Mouse (Mus musculus): ENCODE measurements around the gene Fut2.

The Fut2 gene

DNA sequence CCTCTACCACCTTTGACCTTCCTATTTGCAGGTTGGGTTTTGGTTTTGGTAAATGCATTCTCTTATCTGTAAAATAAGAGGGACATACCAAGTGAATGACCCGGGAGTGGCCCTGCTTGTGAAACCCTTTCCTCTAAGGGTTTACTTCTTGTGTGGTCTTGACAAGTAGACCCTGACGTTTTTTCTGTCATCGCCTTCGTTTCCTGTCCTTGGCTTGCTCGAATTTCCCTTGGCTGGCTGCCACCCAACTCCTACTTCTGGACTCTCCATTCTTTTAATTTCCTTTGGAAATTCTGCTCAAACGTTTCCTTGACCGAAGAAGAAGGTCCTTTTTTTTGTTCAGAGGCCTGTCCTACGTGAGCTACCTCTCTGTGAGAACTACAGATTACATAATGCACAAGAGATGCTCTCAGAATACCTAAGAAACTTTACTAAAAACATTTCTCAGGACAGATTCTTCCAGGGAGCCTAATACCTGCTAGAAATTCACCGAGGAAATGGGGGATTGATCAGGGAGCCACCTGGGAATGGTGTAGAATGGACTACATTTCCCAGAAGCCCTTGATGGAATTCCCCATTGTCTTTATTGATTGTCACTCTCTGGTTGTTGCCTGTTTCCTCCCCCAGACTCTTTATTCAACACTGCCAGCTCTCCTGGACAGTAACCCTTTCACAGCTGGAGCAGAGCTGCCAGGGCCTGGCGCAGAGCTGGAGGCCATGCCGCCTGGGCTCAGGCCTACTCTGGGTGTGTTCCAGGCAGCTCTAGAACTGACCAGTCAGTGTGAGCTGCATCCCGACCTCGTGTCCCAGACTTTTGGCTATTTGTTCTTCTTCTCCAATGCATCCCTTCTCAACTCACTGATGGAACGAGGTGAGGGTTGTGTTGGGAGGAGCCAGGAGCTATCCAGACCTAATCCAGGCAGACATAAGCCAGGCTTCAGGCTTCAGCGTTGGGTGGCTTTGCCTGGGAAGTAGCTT, 30.2 kb downstream of the Fut2 start:
- DNase-seq, result peak; percentile 96

DNA sequence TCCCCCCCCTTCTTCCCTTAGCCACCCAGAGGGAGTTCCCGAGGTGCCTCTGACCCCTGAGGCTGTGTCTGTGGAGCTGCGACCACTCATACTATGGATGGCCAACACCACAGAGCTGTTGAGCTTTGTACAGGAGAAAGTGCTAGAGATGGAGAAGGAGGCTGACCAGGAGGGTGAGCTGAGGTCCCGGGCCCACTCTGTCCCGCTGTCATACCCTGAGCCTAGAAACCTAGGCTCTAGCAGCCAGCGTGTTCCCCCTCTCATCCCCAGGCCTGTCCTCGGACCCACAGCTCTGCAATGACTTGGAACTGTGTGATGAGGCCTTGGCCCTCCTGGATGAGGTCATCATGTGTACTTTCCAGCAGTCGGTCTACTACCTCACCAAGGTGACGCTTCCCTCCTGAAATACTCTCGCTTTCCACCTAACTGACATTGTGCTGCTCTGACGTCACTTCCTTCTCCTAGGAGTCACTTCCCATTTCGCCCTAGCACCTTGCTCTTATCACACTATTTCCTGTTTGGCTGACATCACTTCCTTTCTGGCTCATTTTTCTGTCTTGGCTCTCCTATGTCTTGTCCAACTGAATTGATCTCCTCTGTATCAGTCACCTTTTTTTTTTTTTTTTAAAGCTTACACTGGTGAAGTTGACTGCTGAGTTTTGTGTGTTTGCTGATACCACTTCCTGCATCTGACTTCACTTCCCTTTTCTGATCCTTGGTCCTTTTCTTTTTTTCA, 31.1 kb downstream of the Fut2 start:
- DNase-seq, result peak; percentile 97

DNA sequence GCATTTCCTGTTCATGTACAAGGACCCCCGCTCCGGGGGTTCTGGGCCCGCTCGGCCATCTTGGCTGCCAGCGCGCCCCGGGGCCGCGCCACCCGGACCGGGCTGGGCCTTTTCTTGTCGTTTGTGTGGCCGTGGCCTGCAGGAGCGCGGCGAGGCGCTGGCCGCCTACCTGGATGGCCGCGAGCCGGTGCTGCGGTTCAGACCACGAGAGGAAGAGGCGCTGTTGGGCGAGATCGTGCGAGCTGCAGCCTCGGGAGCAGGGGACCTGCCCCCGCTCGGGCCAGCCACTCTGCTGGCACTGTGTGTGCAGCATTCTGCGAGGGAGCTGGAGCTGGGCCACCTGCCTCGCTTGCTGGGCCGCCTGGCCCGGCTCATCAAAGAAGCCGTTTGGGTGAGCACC, 33.7 kb downstream of the Fut2 start:
- peak; percentile 93 for DNase-seq

DNA sequence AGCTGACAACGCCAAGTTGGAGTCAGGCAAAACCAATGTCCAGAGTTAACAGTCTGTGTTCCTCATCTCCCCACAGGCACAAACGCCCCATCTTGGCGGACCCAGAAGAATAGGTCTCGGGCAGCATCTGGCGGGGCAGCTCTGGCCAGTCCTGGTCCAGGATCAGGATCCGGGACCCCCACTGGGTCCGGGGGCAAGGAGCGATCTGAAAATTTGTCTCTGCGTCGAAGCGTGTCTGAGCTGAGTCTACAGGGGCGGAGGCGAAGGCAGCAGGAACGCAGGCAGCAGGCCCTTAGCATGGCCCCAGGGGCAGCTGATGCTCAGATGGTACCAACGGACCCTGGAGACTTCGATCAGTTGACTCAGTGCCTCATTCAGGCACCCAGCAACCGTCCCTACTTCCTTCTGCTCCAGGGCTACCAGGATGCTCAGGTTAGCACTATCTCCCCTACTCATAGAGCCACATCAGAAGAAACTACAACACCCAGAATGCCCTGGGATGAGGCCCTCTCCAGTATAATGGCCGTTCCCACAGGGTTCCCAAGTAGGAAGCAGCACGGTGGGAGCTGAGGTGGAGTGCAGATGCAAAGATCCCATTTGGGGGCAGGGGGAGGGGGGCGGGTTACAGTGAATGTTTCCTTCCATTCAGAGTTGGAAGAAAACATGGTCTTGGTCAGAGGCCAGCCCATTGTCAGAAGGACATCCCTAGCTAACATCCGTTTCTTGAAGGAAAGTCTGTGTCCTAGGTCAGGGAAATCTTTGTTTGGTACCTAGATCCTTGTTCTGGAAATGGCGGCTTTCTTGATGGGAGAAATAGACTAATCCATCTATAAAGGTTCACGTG, 35.9 kb downstream of the Fut2 start:
- peak; percentile 94 for DNase-seq

DNA sequence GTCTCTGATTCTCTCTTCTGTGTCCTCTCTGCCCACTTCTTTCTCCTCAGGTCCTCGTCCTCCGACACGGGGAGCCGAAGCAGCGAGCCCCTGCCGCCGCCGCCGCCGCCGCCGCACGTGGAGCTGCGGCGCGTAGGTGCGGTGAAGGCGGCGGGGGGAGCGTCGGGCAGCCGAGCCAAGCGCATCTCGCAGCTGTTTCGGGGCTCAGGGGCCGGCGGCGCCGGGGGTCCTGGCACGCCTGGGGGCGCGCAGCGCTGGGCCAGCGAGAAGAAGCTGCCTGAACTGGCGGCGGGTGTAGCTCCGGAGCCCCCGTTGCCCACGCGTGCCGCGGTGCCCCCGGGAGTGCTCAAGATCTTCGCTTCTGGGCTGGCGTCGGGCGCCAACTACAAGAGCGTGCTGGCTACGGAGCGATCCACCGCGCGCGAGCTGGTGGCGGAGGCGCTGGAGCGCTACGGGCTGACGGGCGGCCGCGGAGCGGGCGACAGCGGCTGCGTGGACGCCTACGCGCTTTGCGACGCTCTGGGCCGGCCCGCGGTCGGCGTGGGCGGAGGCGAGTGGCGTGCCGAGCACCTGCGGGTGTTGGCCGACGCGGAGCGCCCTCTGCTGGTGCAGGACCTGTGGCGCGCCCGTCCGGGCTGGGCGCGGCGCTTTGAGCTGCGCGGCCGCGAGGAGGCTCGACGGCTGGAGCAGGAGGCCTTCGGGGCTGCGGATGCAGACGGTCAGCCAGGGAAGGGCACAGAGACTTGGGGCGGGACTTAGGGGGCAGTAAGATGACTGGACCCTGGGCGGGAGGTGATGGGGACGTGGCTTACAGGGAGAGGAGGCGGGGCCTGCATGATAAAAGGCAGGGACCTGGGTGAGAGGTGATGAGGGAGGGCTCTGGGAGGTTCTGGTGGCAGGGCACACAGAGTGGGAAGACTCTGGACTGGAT, 37.6 kb downstream of the Fut2 start:
- DNase-seq, result peak; percentile 99

DNA sequence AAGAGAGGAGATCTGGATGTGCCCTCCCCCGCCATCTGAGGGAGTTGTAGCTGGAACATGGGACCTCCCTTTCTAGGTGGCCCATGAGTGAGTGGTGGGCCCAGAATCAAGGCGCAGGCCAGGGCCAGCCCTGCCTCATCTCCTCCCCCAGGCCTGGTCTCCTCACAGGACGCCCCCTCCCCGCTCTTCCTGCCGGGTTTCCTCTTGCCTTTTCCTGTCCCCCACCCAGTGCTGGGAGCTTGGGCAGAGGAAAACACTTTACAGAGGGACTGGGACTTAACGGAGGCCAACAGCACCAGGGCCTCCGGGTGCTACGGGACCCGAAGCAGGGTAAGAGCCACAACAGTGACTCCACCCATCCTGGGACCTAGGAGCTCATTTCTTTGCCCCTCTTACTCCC, 38.9 kb downstream of the Fut2 start, which contains the start of gene Rasip1:
Gene Rasip1, plus strand, starts transcription at position 228 of the 400 bp plus-strand sequence.
- DNase-seq, result peak; percentile 99

DNA sequence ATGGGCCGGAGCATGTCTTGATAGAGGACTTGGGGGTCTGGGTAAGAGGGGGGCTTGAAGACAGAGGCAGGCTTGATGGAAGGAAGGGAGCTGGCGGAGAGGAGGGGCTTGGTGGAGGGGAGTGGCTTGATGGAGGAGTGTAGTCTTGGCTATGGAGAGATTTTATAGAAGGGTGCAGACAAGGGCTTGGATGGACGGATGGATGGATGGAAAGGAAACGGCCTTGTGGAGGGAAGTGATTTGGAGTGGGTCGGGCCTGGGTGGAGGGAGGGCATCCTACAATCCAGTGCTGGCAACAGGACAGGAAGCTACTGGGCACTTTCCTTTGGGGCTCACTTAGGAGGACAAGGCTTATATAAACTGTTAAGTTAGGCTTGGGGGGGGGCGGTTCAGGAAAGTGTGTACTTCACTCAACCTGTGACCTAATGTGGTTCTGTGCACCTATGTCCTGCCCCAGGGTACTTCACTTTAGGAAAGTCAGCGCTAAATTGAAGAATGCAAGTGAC, 39.6 kb downstream of the Fut2 start:
- DNase-seq, result peak; percentile 94

DNA sequence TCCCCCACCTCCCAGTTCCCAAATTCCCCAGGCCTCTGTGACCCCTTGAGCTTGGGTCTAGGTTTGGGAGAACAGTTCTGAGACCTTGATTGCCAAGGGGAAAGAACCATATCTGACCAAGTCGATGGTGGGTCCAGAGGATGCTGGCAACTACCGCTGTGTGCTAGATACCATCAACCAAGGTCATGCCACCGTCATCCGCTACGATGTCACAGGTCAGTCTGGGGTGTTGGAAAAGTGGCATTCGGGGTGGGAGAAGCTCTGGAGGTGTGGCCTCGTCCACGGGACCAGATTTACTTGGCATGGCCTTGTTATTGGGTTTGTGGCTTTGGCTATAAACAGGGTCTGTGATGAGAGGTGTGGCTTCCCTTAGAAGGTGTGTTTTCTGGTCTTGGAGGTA, 40.7 kb downstream of the Fut2 start:
- DNase-seq, result peak; percentile 91

DNA sequence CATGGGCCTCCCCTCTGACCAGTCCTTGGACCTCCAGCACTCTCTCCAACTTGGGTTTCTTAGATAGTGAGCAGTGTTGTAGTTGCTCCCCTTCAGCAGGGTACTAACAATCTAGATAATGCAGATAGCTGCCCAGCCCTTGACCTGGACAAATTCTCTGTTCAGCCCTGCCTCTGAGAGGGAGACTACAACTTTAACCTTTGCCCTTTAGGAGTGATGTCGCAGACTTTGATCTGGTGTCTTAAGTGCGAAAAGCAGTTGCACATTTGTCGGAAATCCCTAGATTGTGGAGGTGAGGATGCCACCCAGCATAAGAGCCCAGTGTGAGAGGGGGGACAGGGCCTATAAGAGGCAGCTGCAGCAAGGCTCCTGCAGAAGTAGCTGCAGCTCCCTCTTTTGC, 41.5 kb downstream of the Fut2 start:
- peak; percentile 84 for DNase-seq

DNA sequence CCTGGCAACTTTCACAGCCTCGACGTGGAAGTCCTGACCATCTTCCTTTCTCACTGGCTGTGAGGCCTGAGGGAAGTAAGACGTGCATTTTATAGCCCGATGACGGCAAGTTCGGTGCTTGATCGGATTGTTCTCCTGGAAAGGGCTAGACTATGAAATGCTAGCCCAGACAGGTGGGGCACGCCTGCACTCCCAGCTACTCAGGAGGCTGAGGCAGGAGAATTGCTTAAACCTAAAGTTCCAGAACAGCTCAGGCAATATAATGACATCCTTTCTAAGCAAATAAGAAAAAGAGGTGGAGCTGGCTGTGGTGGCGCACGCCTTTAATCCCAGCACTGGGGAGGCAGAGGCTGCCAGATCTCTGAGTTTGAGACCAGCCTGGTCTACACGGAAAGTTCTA, 42.7 kb downstream of the Fut2 start:
- peak; percentile 88 for DNase-seq

DNA sequence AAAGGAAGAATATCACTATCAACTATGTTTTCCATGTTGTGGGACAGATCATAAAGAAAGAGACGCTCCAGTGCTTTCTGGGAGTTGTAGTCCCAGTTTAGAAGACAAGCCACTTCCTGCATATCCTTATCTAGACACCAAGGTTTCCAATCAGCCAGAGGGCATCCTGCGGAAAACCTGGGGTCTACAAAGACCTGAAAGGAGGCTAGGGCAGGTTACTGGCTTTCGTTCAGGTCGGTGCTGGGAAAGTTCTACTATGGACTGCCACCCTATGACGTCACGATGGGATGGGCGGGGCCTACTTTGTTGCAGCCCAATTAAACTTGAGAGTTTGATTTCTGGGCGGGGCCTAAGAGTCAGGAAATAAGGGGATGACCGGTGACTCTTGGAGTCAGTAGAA, 44.8 kb downstream of the Fut2 start, which contains the start of gene Izumo1:
Gene Izumo1, plus strand, starts transcription at position 369 of the 400 bp plus-strand sequence.
- peak; percentile 94 for DNase-seq

DNA sequence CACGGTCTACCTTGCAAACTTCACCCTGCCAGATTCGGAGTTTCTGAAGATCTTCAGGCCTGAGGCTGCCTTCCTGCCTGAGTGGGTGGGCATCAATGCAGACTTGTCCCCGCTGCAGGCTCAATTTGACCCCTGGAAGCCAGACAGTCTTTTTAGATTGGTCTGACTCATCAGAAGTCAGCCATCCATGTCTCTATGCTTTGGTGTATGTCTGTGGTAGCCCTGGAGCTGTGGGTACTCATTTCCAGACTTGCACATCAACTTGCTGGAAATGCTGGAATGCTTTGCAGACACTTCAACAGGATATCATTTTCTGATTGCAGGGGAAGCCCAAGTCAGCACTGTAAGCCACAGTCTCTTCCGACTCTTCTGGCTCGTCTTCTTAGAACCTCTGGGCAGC, 46.6 kb downstream of the Fut2 start:
- DNase-seq, result peak; percentile 83

DNA sequence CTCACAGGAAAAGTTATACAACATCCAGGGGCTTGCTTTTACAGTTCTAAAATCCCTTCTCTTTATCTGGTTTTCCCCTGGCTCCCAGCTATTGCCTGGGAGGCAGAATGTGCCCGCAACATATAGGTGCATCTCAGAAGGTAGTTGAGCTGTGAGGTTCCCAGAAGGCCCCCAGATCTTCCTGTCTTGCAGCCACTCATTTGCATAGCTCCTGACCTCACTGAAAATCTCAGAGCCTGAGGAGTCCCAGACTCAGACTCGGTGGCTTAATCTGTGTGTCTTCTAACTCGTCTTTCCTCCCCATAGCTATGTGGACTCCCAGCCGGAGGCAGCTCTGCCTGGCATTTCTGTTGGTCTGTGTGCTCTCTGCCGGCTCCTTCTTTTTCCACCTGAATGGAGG, 47.9 kb downstream of the Fut2 start:
- DNase-seq, result no peak

DNA sequence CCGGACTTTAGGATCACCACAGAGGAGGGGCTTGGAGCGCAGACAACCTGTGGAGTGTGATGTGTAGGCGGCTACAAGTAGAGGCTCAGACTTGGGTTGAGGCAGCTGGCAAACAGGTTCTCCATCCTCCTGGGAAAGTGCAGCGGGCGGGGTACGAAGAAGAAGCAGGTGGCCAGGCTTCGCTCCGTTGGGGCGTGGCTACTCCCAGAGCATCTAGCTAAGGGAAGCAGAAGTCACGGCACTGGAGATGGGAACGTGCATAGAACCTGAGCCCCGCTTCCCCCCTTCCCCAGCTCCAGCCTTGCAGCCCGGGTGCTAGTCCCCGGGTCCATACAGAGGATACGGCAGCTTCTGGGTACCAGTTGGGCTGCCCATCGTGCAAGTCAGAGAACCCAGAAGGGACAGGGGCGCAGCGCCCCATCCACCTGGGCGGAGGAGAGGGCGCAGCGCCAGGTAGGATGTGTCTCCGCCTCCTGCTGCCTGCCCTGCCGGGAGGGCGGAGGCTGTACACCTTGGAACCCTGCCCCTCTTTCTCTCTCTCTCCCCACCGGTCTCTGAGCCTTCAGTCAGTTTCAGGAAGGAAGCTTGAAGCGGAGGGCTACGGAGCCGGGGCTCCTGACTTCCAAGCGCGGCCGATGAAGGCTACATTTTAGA, 49.0 kb downstream of the Fut2 start, which contains the start of gene Fut1:
Gene Fut1, plus strand, starts transcription at position 248 of the 654 bp plus-strand sequence.
- peak; percentile 90 for DNase-seq

DNA sequence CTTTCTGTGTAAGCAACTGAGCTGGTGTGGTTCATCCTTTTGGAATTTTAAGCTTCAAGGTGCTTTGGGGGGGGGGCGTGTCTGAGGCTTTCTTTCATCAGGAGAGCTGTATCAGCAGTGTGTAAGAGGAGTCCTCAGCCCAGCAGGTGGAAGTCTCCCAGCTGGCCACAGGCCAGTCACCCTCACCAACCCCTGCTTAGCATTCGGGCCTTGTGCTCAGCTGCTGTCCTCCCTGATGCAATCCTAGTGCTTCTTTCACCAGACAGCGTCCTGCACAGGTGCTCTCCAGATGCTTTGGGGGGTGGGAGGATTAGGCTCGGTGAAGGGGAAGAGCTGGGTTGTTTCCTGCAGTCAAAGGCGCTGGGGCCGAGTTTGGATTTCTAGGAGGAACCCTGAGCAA, 49.9 kb downstream of the Fut2 start:
- DNase-seq, result peak; percentile 85

DNA sequence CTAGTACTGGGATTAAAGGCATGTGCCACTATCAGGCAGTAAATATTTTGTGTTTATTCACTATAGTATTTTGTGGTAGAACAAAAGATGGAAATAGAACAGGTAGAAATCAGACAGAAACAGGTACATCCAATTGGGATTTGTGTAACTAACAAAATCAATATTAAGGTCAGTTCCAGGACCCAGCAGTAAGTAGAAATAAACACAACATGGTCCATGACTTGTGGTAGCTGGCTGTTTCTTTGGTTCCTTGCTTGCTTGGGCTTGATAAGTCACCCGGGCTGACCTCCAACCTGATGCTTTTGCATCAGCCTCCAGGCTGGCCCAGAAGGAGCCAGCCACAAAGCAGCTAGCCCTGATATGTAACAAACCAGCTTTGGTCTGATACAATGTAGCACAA, 56.7 kb downstream of the Fut2 start:
- DNase-seq, result no peak

DNA sequence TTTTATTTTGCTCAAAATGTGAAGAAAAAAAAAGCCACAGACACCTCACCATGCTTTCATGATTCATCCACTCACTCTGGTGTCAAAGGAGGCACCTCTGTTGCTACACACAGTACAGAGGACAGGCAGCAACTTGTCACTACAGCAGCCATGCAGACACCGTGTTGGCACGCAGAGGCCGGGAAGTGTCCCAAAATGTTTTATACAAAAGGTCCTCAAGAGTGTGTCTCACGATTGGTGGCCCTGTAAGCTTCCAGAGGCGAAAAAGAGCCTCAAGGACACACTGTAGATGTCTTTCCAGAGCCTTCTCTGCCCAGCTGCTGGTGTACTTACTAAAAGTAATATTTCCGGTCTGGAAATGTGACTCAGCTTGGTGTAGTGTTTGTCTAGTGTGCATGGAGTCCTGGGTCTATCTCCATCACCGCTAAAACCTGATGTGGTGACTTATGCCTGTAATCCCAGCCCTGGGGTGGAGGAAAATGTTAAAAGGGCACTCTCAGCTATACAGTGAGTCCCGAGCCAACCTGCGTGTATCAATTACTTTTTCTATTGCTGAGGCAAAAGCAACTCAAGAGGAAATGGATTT, 60.4 kb downstream of the Fut2 start:
- DNase-seq, result peak; percentile 83

DNA sequence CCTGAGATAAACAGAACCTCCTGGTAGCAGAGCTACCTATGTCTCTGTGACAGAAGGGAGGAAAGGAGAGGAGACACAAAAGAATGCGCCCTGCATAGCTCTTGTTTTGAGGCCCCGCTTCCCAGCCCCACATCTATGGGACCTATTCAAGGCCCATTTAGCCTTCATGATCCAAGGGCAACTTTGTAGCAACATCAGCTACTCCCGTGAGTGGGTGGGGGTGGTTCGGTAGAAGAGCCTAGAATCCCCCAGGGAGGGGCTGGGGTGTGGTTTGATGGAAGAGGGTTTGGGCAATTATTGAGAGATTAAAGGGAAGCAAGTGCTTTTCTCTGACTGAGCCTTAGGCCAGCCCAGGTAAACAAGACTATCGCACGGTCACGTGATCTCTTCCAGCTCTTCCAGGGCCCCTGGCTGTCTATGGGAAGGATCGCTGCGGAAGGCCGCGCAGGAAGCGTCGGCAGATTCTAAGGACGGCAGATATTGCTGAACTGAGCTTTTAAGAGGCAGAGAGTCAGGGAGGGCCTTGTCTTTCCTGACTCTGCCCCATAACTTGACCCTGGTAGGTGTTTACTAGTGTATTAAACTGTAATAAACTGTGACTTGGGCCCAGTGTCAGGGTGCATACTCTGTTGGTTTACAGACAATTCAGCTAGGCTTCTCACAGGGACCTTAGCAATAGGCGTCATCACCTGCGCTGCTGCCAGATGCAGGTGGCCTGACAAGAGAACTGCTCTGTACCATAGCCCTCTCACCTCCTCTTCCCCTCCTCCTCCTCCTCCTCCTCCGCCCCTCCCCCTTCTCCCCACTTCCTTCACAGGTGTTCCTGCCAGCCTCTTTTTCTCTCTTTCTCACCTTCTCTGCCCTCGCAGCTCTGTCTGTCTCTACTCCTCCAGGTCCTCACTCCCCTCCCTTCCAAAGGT, 67.0 kb downstream of the Fut2 start:
- peak; percentile 86 for DNase-seq

Measured in heart, adult 11 months (tissue).